Mouse (Mus musculus) brain, embryonic 18.5 days (tissue): ENCODE measurements at regions not wholly inside any gene's neighbourhood (a gene's known extent, or its start where the extent isn't known, plus 50 kb on each side); places are given as distances from the start of the nearest gene placed in this dataset.

Experiments
- DNase-seq: peaks from one replicate; pipeline ENCODE4 v3.0.0-alpha.2; 2012; ENCODE audit warnings: low read depth, low spot score

DNA sequence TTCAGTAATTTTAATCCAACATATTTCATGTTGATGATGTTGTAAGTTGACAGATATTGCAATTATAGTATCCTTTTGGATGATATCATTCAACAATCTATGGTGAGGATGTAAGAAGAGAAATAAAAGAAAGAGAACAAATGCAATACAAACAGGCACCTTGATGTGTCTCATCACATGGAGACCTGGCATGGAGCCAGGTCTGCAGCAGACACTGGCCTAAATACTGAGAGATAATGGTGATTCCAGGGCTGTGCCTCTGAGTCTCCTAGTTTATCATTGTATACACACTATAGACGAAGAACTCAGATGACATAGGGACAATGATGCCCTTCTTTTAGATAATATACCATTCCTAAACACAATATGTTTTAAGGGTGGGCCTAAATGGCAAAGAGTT is 1068.5 kb upstream of the Klhl29 start:
- no peak for DNase-seq

GRCm38 (mm10) chr12:6417804-6418203 is 1042.3 kb upstream of the Klhl29 start:
- peak; percentile 82 for DNase-seq

- DNase-seq: no peak
These were observed 1025.1 kb upstream of the Klhl29 start for GRCm38 (mm10) chr12:6400591-6400990.

- DNase-seq: no peak
These were observed 1006.4 kb upstream of the Klhl29 start for GRCm38 (mm10) chr12:6381833-6382232.

DNA sequence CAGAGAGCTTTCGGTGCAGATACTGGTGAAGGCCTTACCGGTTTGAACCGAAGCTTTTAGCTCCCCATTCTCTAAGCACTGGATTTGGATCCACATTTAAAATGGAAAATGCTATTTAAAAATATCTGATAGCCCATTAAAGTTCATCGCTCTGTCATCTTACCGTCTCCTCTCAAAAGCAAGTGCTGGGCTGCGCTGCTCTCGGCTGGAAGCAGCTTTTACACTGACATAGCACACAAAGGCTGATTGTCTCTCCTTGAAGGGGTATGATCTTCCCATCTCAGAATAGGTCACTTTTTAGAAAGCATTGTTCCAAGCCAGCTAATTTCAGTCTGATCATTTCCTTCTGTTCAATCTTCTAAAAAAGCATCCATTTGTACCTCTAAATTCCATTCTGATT is 992.1 kb upstream of the Klhl29 start:
- DNase-seq: no peak
